Mouse (Mus musculus): ENCODE data around the gene Stk39.

DNA sequence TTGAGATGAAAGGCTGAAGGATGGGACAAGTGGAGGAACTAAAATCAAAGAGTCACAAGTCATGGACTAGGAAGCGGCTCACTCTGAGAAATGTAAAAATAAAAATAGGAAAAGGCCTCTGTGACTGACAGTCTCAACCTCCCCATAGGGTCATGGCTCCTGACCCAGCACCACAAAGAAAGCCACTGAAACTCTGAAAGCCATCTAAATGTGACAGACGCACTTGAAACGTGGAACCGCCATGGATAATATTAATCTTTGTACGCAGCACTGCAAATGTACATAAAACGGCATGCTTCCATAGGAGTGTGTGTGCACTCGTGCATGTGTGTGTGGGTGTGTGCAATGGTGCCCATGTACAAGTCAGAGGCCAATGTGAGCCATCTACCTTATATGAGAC is 34.9 kb downstream of the Stk39 start:
- TF ChIP-seq ZC3H11A (IDR thresholded peaks at IDR 0.05; ENCODE audit: borderline replicate concordance, low read depth, low read length) (no peak), CHD2 (IDR thresholded peaks at IDR 0.05; ENCODE audit: low read depth, low read length) (no peak), HCFC1 (IDR thresholded peaks at IDR 0.05; ENCODE audit: borderline replicate concordance, insufficient read depth, low read length) (no peak)

Data from ES-E14 (cell line).